Mouse (Mus musculus): ENCODE measurements around the gene Sox5. TPM values are rescaled to one million over a fixed set of nuclear protein-coding genes. Genes with fewer than 3 reads are reported as not detected.

Gene Sox5
- total RNA-seq, 2 experiments from 2014 or later, result 3.3 to 3.9 TPM

DNA sequence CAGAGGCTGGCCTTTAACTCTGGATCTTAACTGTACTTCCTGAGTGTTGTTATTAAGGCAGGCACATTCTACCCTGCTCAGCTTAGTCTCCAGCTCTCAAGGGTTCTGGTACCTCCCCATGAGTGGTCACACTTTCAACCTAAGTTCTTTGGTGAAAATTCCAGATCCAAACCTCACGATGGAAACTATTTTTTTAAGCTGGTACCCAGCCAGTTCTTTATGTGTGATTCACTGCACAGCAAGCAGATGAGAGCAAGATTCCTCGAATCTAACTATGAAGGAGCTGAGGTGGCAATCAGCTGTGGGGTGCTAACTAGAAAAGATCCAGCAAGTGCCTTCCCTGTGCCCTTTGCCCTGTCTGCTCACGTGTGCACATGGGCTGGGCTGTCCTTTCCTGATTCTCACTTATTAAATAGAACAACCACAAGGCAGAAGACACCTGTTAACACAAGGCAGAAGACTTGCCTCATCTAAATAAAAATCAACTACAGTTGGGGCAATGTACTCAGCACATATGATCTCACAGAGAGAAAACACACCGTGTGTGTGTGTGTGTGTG, 118.2 kb downstream of the Sox5 start:
- DNase-seq (ENCODE audit: low spot score in 2 of 2), result no peak

DNA sequence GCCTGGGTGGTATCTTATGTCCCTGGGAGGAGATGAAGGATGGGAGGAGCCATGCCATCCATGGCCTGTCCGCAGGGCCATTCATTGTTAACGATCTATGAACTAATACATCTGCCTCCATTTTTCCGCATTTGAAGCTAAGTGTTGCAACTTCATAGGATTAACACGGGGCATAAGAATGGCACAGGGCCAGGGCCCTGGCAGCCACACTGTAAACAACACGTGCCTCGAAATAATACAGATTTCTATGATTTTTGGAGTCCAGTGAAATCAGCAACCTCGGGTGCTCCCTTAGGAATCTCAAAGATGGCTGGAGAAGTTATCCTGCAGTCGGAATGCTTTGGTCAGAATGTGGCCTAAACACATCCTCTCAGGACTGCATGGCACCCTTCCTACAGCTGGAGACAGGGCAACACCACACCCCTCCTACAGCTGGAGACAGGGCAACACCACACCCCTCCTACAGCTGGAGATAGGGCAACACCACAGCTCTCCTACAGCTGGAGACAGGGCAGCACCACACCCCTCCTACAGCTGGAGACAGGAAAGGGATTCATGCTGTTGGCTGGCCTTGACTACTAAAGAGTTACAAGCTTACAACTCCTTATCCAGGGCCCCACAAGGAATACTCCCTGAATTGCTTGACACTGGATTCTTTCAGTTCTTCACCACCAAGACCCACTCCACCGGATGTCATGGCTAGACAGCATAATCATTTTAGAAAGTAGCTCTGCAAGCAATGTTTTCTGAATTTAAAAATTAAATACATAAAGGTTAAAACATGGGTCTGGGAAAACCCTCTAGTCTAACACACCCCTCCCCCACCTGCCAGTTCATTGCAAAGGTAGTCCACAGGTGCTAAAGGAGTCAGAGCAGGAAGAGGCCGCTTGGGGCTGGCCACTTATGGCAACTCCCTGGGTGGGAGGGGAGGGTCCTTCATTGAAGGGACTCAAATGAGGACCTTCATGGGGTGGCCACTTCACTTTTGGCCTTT, 122.4 kb downstream of the Sox5 start:
- no peak for DNase-seq (ENCODE audit: low spot score in 2 of 2)

DNA sequence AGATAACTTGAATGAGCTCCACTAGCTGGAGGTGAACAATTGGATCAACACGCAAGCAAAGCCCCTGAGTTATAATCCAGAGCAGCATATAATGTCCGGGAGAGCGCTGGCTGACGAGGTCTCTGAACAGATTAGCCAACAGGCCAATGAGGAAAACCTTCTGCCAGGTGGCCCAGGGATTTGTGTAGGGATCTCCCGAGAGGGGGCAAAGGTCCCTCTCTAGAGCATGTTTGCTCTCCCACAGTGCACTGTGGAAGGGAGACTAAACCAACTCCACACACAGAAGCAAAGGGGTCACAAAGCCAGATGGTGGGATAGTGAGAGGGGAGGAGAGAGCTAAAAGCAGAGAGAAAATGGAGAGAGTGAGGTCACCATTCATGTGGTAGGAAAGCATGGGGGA, 128.9 kb downstream of the Sox5 start:
- DNase-seq (ENCODE audit: low spot score in 2 of 2), result no peak

DNA sequence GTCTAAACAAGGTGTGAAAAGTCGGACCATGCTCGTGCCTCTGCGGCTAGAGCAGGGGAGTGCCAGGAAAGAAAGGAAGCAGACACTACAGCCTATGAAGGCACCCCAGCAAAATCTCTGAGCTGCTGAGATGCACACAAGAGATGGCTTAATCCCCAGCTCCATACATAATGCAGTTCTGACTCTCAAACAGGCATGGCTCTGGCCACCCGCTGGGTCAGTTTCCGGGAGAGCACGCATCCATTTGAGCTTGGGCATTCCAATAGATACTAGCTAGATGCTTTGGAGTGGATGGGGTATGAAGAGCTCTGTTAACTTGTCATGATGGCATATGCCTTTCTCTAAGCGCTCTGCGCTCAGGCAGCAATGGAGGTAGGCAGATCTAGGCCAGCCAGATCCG, 132.9 kb downstream of the Sox5 start:
- DNase-seq (ENCODE audit: low spot score in 2 of 2), result no peak

DNA sequence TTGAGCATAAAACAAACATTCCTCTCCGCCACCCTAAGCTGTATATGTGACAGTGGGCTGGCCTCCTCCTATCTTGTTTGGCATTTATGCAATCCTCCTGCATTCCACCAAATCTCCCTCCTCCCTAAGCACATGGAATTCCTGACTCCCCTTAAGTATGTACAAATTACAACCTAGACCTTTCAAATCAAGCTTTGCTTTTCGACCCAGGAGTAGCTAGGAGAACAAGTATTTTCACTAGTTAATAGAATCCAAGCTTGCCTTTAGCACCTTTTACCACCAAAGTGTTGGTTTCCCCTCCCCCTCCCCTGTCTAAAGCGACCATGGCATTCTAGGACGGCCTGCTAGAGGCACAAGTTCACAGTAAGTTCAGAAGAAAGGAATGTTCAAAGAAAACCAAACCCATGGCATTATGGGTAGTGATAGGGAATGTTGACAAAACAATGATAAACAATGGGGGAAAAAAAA, 133.6 kb downstream of the Sox5 start:
- no peak for DNase-seq (ENCODE audit: low spot score in 2 of 2)

DNA sequence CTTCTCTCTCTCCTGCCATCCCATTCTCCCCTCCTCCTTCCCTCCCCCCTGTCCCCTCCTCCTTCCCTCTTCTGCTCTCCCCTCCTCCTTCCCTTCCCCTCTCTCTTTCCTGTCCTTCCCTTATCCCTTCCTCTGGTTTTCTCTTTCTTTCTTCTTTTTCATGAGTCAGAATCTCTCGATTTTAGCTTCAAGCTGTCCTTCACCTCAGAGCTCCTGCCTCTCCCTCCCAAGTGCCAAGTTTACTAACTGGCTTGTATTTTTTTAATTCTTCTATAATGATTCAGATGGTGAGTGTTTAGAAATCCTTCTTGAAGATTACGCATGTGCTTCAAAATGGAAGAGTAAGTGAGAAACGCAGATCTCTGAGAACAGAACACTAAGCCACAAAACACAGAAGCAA, 135.4 kb downstream of the Sox5 start:
- no peak for DNase-seq (ENCODE audit: low spot score in 2 of 2)

DNA sequence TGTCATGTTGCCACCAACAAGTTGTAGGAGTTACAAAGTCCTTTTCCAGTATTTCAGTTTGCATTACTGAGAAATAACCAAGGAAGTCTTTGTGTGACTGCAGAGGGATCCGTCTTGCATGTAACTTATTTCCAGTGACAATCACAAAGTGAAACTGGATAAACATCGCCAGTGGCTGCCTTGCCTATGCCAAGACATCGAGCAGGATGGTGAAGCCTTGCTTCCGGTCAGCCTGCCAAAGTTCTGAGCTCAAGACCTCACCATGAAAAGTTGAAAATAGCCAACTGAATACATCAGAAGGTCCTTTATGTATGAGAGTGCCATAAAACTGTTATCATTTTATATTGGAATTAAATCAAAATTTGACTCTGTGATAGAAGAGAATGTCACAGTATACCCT, 136.0 kb downstream of the Sox5 start:
- DNase-seq (ENCODE audit: low spot score in 2 of 2), result no peak

DNA sequence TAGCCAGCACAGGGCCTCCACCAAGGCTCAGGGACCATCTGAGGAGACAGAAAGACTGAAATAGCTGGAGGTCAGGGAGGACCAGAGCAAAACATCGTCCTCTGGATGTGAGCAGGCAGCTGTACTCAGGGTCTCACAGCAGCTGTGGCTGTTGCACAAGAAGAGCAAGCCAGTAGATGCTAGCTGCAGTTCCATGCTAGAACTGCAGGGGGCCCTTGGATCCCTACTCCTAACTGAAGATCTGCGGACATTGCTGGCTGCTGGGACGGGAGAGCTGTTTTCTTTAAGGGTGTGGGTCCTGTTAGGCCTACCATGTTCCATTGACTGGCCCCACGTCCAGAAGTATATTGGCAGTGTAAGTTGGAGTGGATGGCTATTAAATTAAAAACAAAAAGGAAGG, 137.1 kb downstream of the Sox5 start:
- peak; percentile 20 to 32 for DNase-seq (ENCODE audit: low spot score in 2 of 2)

DNA sequence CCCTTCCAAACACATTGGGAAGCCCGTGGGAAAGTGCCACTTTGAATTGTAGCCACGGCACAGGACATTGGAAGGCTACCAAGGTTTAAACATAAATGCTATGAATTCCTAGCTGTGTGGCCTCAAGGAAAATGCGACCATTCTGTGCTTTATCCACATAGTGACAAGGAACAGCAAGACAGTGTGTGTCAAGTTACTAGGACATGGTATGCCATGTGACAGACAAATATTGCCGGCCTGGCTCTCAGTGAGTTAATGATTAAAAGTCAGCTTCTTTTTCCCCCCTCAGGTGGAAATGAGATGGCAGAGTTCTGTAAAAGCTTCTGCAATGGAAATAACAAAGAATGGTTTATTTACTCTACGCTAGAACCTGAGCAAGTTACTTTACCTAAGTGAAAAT, 138.2 kb downstream of the Sox5 start:
- no peak for DNase-seq (ENCODE audit: low spot score in 2 of 2)

DNA sequence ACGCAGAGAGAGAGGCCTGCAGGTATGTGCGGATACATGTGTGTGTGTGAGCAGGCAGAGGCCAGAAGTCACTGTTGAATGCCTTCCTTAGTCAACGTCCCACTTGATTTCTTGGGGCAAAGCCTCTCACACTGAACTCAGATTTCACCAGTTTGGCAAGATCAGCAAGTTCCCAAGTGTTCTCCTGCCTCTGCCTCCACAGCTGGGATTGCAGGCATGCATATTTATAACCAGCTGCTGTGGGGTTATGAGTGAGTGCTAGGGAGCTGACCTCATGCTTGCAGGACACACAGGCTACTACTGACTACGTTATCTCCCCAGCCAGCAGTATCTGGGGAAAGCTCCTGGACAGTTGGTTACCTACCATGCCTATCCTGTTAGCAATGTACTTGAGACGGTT, 139.9 kb downstream of the Sox5 start:
- no peak for DNase-seq (ENCODE audit: low spot score in 2 of 2)

DNA sequence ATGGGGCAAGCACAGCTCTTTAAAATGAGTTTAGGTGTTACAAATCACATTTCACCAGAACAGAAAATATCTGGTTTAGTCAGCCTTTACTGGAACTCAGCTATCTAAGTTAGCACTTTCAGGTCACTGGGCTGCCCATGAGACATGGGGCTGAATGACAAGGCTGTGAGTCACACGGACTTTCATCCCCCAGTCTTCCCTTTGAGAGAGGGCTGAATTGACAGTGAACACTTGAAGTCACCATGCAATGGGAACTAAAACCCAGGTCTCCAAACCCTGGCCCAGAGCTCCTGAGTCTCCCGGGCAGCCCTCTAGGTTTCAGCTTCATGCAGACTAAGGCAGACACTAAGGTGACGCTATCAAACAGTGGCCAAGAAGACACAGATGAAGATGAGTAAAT, 141.2 kb downstream of the Sox5 start:
- DNase-seq (ENCODE audit: low spot score in 2 of 2), result no peak

DNA sequence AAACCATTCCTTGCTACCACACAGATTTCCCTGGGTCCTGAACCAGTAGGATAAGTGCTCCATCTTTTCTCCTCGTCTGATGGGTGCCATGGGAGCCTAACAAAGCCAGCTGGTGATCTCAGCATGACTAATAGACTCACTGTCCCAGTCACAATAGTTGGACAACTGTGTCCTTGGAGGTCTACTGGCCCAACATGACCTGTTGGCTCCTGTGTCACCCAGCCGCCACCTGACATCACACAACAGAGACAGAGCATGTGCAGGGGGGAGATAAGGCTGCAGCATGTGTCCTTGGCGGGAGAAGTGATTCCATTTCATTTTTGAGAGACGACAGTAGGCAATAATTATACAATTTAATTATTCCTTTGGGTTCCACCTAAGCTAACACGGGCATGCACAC, 143.2 kb downstream of the Sox5 start:
- no peak for DNase-seq (ENCODE audit: low spot score in 2 of 2)

DNA sequence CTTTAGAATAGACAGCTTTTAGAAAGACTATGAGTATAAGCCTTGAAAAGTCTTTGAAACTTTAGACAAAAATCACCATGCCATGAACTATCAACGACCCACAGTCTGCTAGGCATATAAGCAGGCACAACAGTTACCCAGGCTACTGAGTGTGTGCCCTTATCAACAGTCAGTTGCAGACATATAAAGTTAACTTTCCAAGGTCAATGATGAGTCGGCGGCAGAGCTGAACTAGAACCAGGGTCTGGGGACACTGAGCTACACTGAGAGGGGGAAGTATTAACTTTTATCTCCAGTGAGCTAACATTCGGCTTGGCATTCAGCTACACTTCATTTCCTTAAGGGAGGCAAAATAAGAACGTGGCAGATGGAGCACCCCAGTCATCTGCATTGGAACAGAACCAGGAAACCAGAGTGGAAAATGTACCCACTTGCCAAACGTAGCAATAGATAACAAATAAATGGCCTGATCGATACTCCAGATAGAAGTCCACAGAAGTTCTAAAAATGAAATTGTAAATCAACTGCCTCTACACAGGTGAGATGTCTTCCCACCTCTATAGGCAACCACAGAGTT, 154.2 kb downstream of the Sox5 start:
- DNase-seq (ENCODE audit: low spot score in 2 of 2), result no peak

DNA sequence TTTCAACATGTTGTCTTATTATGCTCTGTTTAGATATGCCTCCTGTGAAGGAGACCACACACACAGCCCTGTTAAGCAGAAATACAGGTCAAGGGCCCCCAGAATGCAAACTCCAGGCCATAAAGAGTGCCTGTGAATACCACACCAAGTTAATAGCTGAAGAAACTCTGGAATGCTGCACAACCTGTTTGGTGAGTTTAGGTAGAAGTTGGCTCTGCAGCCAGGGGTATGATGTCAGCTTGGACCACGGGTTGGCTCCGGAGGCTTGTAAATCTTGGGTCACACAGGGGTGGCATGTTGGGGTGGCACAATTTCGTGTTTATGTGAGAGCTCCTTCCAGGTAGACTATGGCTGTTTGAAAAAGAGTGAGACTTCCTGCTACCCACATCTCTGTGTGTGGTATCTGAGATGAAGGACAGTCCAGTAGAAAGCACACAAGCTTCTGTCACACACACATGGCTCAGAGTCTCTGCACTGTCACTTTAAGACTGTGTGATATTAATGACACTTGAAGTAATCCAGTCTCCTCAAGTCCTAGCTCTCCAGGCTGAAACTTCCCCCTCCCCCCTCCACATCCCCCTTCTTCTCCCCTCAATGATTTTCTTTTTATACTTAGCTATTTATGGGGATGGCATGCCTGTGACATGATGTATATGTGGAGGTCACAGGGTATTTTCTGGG, 160.5 kb downstream of the Sox5 start:
- no peak for DNase-seq (ENCODE audit: low spot score in 2 of 2)

DNA sequence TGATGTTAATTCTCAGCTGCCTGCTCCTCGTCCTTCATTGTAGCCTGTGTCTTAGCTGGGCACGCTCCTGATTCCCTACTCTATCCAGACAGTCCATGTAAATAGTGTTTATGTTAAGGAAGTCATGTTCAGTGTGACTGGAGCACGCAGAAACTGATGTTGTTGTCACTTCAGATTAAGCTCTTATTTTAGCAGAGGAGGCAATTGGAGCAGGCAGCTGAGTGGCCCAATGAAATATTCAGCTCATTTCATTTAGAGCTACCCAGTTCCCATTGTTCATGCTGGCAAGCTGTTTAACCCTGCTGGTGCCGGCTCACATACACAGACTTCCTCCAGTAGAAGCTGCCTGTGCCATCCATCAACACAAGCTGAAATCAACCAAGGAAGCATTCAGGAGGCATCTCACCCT, 170.4 kb downstream of the Sox5 start:
- DNase-seq (ENCODE audit: low spot score in 2 of 2), result no peak

DNA sequence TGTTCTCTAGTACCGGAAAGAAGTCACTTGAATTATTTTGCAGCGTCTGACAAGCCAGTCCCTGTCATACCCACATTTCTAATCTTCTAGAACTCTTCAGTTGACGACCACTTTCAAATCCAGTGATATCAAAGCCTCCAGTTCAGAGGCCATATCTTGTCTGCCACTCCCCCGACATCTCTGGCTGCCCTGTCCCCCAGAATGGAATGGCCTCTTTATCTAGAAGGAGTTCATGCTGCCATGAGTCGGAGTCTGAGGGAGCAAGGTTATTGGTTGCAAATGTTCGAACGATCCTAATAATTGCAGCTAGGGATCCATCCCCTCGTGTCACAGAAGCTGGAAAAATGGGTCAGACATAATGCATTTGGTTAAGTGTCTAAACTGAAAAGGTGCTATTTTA, 170.9 kb downstream of the Sox5 start:
- DNase-seq (ENCODE audit: low spot score in 2 of 2), result no peak

DNA sequence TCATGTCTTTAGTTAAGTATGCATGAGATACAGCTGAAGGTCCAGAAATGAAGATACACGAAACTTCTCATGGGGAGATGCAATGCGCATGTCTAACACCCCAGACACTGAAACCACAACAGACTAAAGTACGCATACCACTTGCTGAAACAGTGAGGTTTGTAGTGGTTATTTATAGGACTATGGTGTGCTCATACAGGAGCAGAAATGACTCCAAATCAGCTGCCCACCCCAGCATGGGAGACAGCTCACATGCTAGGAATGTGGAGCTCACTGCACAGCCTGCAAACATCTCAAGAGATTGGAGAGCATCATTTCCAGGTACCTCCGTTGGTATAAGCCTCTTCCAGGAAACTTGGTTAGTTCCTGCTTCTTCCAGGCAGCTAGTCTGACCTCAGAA, 178.9 kb downstream of the Sox5 start:
- no peak for DNase-seq (ENCODE audit: low spot score in 2 of 2)

DNA sequence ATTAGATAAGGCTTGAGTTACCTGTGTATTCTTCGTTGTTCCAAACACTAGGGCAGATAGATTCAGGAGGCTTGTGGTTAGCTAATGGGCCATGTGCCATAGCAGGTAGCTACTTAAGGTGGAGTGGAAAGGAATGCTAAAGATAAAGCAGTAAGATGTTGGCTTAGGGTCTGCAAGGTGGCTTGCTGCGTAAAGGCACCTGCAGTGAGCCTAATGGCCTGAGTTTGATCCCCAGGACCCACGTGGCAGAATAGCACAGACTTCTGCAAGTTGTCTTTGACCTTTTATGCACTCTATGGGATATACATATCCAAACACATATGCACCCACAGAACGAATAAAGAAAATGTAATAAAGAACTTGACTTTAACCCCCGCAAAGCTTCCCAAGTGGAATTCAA, 181.4 kb downstream of the Sox5 start:
- no peak for DNase-seq (ENCODE audit: low spot score in 2 of 2)

DNA sequence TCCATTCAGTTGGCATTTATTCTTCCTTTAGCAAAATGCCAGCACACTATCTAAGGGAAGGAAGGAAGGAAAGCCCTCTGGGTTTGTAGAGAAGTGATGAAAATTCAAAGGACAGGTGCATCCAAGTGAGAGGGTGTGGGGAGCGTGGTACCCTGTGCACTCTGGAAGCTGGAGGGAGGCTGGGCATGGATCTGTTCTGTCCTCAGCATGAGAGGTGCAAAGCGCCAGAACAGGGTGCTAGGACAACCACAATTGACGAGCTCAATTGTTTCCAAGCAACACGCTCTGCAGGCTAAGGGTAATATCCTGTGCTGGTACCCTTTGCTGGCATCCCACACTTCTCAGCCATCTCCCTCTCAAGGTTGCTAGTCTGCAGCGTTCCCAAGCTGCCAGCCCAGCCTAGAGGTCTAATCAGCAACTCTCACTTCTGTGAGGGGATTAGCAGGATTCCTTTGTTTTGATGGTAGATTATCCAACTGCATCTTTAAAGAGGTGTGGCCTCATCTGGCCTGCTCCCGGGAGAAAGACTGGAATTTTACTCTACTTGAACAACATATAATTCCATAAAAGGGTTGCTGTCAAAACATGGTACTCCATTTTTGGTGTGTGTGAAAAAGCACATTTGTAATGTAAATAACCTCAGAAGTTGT, 183.3 kb downstream of the Sox5 start:
- no peak for DNase-seq (ENCODE audit: low spot score in 2 of 2)

DNA sequence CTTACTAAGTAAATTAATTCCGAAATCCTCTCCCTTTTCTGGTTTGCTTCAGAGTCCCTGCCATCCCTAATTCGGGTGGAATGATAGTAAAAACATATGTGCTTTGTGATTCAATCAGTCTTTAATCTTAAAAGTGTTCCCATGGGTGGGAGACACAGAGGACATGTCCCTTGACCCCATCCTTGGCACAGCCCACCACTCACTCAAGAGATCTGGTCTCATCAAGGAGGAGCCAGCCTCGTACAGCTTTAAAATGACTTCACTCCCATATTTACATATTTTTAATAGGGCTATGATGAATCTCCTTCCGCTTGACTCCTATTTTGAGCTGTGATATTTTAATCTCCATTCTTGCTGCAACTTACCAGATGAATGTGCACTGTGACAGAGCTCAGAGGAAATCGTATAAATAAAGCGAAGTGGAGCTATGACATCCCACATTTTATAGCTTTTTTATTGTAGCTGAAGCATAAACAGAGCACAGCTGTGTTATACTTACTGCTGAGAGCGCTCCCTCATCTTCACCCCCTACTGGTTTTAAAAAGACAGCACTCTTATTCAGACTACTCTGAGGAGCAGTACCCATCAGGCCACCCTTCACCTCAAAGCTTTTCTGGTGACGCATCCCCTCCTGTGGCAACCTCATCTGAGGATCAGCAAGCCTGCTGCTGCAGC, 185.1 kb downstream of the Sox5 start:
- no peak for DNase-seq (ENCODE audit: low spot score in 2 of 2)

DNA sequence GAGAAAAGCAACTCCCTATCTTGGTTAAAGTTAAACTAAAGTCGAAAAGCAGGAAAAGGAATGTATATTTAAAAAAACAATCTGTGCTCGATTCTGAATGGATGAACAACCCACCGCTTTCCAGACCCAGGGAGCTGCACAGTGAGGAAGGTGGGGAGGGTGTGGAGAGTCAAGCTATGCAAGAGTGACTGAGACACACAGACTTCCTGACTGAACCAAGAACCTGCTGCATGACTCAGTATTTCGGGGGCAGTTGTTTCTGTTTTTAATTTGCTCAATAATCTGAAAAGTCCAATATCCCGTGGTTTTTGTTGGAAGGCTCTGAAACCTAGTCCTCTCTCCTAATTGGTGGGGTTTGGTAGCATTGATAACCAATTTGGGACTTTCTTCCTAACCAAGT, 196.9 kb downstream of the Sox5 start:
- no peak for DNase-seq (ENCODE audit: low spot score in 2 of 2)
